Mouse (Mus musculus) testis, adult 2 months (tissue): ENCODE results near the gene Zbtb42. TPM values are rescaled to one million over a fixed set of nuclear protein-coding genes. Genes with fewer than 3 reads are reported as not detected.

Experiments used
- H3K27ac ChIP-seq: fragments of 200-500 bp; 2 replicates; pipeline ENCODE4 v1.5.1; 2012; ENCODE audit warnings: low read depth, low read length; ENCODE audit not compliant: control insufficient read depth, insufficient read depth
- H3K27me3 ChIP-seq: fragments of 200-500 bp; 2 replicates; pipeline ENCODE4 v1.6.1; 2012; ENCODE audit warnings: mild to moderate bottlenecking, low read length, moderate library complexity; ENCODE audit not compliant: control insufficient read depth, insufficient read depth
- H3K36me3 ChIP-seq: fragments of 200-500 bp; 2 replicates; pipeline ENCODE4 v1.6.1; 2012; ENCODE audit warnings: mild to moderate bottlenecking, low read length; ENCODE audit not compliant: control insufficient read depth, insufficient read depth
- H3K4me1 ChIP-seq: fragments of 200-500 bp; 2 replicates; pipeline ENCODE4 v1.6.1; 2012; ENCODE audit warnings: low read length; ENCODE audit not compliant: control insufficient read depth, insufficient read depth
- H3K4me3 ChIP-seq: fragments of 200-500 bp; 2 replicates; pipeline ENCODE4 v1.5.1; 2012; ENCODE audit warnings: low read depth, mild to moderate bottlenecking, low read length, moderate library complexity, mixed read lengths; ENCODE audit not compliant: control insufficient read depth
- CTCF ChIP-seq: fragments of 200-500 bp; IDR thresholded peaks from 2 replicates; pipeline ENCODE4 v1.5.1; 2012; ENCODE audit warnings: low read depth, mild to moderate bottlenecking, inconsistent platforms, low read length, moderate library complexity; ENCODE audit not compliant: control insufficient read depth, insufficient read depth, insufficient replicate concordance
- POLR2A ChIP-seq: fragments of 200-500 bp; IDR thresholded peaks from 2 replicates; pipeline ENCODE4 v1.6.1; 2012; ENCODE audit warnings: low read depth, mild to moderate bottlenecking, inconsistent platforms, low read length, moderate library complexity; ENCODE audit not compliant: control insufficient read depth
- polyA plus RNA-seq: library from polyadenylated mRNA; depleted of rRNA; stranded (reverse); fragments of >200 nt; gene quantifications from 2 replicates; pipeline ENCODE4 v1.2.3, GENCODE M21; 2012

Gene Zbtb42
- polyA plus RNA-seq, 1 experiment = 49.9 TPM

- no peak overlapping the region for H3K4me3 ChIP-seq
- H3K27me3 ChIP-seq = no peaks in the 10 kb centered on the region
- no peaks in the 10 kb centered on the region; the same call in 1 of the 2 replicates for H3K4me1 ChIP-seq
- H3K36me3 ChIP-seq = no peaks in the 10 kb centered on the region
- H3K27ac ChIP-seq = no peak overlapping the region
- TF ChIP-seq POLR2A = no peak
- TF ChIP-seq CTCF = no peak
These were observed 26.7 kb upstream of the Zbtb42 start for GRCm38 (mm10) chr12:112651778-112652439.

GRCm38 (mm10) chr12:112653157-112653824, 25.3 kb upstream of the Zbtb42 start:
- TF ChIP-seq POLR2A = no peak
- TF ChIP-seq CTCF = peak; percentile 71; the same call in 1 of the 2 replicates
- no peak overlapping the region for H3K27ac ChIP-seq
- no peaks in the 10 kb centered on the region for H3K27me3 ChIP-seq
- no peaks in the 10 kb centered on the region for H3K4me1 ChIP-seq
- H3K4me3 ChIP-seq = no peak overlapping the region
- H3K36me3 ChIP-seq = no peaks in the 10 kb centered on the region

GRCm38 (mm10) chr12:112654076-112654475, 24.6 kb upstream of the Zbtb42 start:
- Histone ChIP-seq H3K27me3 (no peaks in the 10 kb centered on the region), H3K36me3 (no peaks in the 10 kb centered on the region), H3K4me3 (no peak overlapping the region), H3K4me1 (no peaks in the 10 kb centered on the region), H3K27ac (no peak overlapping the region)
- TF ChIP-seq POLR2A (no peak), CTCF (no peak)

- Histone ChIP-seq H3K4me3 (no peak overlapping the region), H3K27me3 (no peaks in the 10 kb centered on the region), H3K27ac (no peak overlapping the region), H3K4me1 (no peaks in the 10 kb centered on the region), H3K36me3 (no peaks in the 10 kb centered on the region)
- TF ChIP-seq CTCF (no peak), POLR2A (no peak)
These were observed 20.0 kb upstream of the Zbtb42 start for GRCm38 (mm10) chr12:112658619-112659018.

- Histone ChIP-seq H3K4me3 (no peak overlapping the region), H3K27me3 (no peaks in the 10 kb centered on the region), H3K27ac (no peak overlapping the region), H3K36me3 (no peaks in the 10 kb centered on the region), H3K4me1 (no peaks in the 10 kb centered on the region)
- TF ChIP-seq POLR2A (no peak), CTCF (peak; percentile 37; the same call in 1 of the 2 replicates)
These were observed 19.5 kb upstream of the Zbtb42 start for GRCm38 (mm10) chr12:112659109-112659508.

- TF ChIP-seq POLR2A (no peak), CTCF (no peak)
- no peaks in the 10 kb centered on the region for H3K36me3 ChIP-seq
- H3K27me3 ChIP-seq = no peaks in the 10 kb centered on the region
- no peak overlapping the region for H3K27ac ChIP-seq
- no peak overlapping the region for H3K4me3 ChIP-seq
- H3K4me1 ChIP-seq = no peaks in the 10 kb centered on the region
These were observed 17.9 kb upstream of the Zbtb42 start for GRCm38 (mm10) chr12:112660576-112661326.

GRCm38 (mm10) chr12:112661327-112661605, 17.4 kb upstream of the Zbtb42 start:
- TF ChIP-seq POLR2A = no peak
- TF ChIP-seq CTCF = no peak
- Histone ChIP-seq H3K4me1 (no peaks in the 10 kb centered on the region), H3K4me3 (no peak overlapping the region), H3K36me3 (no peaks in the 10 kb centered on the region), H3K27me3 (no peaks in the 10 kb centered on the region), H3K27ac (no peak overlapping the region)
